Mouse (Mus musculus): ENCODE measurements at regions not wholly inside any gene's neighbourhood (a gene's known extent, or its start where the extent isn't known, plus 50 kb on each side); places are given as distances from the start of the nearest gene placed in this dataset.

DNA sequence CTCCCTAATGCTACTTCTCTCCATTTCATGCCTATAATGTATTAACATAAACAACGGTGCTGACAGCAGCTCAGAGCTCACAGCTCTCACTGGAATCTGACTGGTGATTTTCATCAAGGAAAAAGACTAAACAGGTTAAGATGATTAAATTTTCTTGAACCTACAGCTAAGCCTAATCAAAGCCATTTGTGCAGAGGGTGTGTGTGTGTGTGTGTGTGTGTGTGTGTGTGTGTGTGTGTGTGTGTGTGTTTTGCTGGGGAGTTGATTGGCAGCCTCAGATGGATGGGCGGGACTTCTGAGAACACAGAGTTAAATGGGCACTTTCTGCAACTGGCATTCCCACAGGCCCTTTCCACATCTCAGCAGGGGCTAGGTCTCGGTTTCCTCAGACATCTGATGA, 61.6 kb upstream of the Mrps22 start:
- Histone ChIP-seq H3K27ac (ENCODE audit: insufficient read depth, low read depth, low read length, poor library complexity, severe bottlenecking) (no peak overlapping the region), H3K9ac (ENCODE audit: insufficient read depth, low read depth, low read length, poor library complexity, severe bottlenecking) (no peak overlapping the region), H3K4me1 (ENCODE audit: control insufficient read depth in 2 of 2, insufficient read depth in 2 of 2, low read length in 2 of 2, poor library complexity in 1 of 2) (no peaks in the 10 kb centered on the region), H3K9me3 (ENCODE audit: control insufficient read depth, insufficient read depth, low read depth, low read length) (no peaks in the 10 kb centered on the region), H3K4me3 (ENCODE audit: insufficient read depth in 1 of 2, low read depth in 1 of 2, low read length in 2 of 2, poor library complexity in 1 of 2, severe bottlenecking in 1 of 2) (no peak overlapping the region), H3K36me3 (ENCODE audit: control insufficient read depth, insufficient read depth, low read length, poor library complexity, severe bottlenecking) (no peaks in the 10 kb centered on the region)
- in situ Hi-C loops (cut with MboI; ENCODE audit: low sequenced_read_pairs in 2 of 2, unreplicated experiment in 2 of 2) = no loop called here
- no peak for DNase-seq (ENCODE audit: low read depth, low spot score)
- TF ChIP-seq ZNF384 (IDR thresholded peaks at IDR 0.05; ENCODE audit: low read depth, low read length) (no peak), MAFK (IDR thresholded peaks at IDR 0.05; ENCODE audit: insufficient read depth, low read depth, low read length) (no peak), HCFC1 (IDR thresholded peaks at IDR 0.05; ENCODE audit: borderline replicate concordance, insufficient read depth, low read length) (no peak), CHD2 (IDR thresholded peaks at IDR 0.05; ENCODE audit: low read depth, low read length) (no peak), ZC3H11A (IDR thresholded peaks at IDR 0.05; ENCODE audit: borderline replicate concordance, low read depth, low read length) (no peak)

DNA sequence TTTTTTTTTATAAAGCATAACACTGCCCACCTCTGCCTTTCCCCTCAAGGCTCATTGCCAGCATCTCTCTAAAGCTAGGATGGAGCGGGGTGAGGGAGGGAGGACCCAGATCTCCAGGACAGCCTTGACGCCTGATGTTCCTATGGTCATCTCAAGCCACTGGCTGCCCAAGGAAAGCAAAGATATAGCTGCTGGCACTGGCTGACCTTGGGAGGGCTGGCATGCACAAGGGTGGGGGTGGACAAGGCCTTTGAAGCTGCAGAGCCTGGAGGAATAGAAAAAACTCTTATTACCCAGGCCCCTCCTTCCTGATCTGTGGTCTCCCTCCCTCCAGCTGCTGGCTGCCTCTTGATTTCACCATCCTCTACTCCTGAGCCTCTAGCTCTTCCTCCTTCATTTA, 50.2 kb upstream of the Mrps22 start:
- no peak for TF ChIP-seq CHD2 (IDR thresholded peaks at IDR 0.05; ENCODE audit: low read depth, low read length)
- no peak for TF ChIP-seq HCFC1 (IDR thresholded peaks at IDR 0.05; ENCODE audit: borderline replicate concordance, insufficient read depth, low read length)
- no peak for TF ChIP-seq ZC3H11A (IDR thresholded peaks at IDR 0.05; ENCODE audit: borderline replicate concordance, low read depth, low read length)
- no peak for TF ChIP-seq ZNF384 (IDR thresholded peaks at IDR 0.05; ENCODE audit: low read depth, low read length)
- TF ChIP-seq MAFK (IDR thresholded peaks at IDR 0.05; ENCODE audit: insufficient read depth, low read depth, low read length) = no peak
- Histone ChIP-seq H3K36me3 (ENCODE audit: control insufficient read depth, insufficient read depth, low read length, poor library complexity, severe bottlenecking) (no peaks in the 10 kb centered on the region), H3K4me1 (ENCODE audit: control insufficient read depth in 2 of 2, insufficient read depth in 2 of 2, low read length in 2 of 2, poor library complexity in 1 of 2) (no peaks in the 10 kb centered on the region), H3K27ac (ENCODE audit: insufficient read depth, low read depth, low read length, poor library complexity, severe bottlenecking) (no peak overlapping the region), H3K9me3 (ENCODE audit: control insufficient read depth, insufficient read depth, low read depth, low read length) (no peaks in the 10 kb centered on the region), H3K9ac (ENCODE audit: insufficient read depth, low read depth, low read length, poor library complexity, severe bottlenecking) (no peak overlapping the region), H3K4me3 (ENCODE audit: insufficient read depth in 1 of 2, low read depth in 1 of 2, low read length in 2 of 2, poor library complexity in 1 of 2, severe bottlenecking in 1 of 2) (no peak overlapping the region)
- in situ Hi-C loops (cut with MboI; ENCODE audit: low sequenced_read_pairs in 2 of 2, unreplicated experiment in 2 of 2) = no loop called here
- DNase-seq (ENCODE audit: low read depth, low spot score) = no peak

Measured in ES-E14 (cell line).